Mouse (Mus musculus): Measurements from ENCODE around the gene Agpat4. TPM values are rescaled to one million over a fixed set of nuclear protein-coding genes. Genes with fewer than 3 reads are reported as not detected.
A peak's percentile ranks its signal among the peaks of the same experiment; 100 is the strongest.
"Not testable (repeated sequence)": the region's sequence is repeated elsewhere in the genome, so short reads cannot be mapped to it uniquely, and the experiment has no call there.

Gene Agpat4
- total and polyA plus RNA-seq, 3 experiments, result 13.1 to 85.2 (median 23.9) TPM

DNA sequence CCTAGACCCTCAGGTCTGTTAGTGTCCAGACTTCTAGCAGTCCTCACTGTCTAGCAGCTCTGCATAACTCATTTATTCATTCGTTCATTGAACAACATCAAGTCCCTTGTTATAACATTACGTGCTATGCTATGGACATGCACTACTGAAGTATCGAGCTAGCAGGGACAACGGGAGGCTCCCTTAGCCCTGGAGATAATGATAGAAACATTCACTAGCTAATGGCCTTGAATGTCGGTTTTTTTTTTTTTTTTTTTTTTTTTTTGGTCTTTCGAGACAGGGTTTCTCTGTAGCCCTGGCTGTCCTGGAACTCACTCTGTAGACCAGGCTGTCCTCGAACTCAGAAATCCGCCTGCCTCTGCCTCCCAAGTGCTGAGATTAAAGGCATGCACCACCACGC is 3.8 kb downstream of the Agpat4 start:
- DNase-seq, result not testable (repeated sequence)

DNA sequence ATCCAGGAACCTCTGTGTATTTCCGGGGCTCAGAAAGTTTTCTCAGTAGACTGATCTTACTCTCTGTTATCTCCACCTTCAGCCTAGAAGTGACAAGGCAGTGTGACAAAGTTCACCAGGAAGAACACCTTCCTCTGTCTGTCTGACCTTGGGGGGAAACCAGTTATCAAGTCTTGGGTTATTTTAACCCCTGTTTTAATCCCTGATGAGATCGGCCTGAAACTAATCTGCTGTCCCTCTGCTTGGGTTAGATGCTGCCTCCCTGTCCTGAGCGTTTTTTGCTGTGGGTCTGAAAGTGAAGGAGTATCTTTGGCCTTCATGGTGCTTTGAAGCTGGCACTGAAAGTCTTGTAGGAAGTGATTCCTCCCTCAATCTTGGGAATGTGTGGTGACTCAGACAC is 4.7 kb downstream of the Agpat4 start:
- DNase-seq, result peak; percentile 30

GRCm38 (mm10) chr17:12127056-12127455 is 8.6 kb downstream of the Agpat4 start:
- no peak for DNase-seq

- DNase-seq, result peak; percentile 36
Observed at GRCm38 (mm10) chr17:12128976-12129375, 10.5 kb downstream of the Agpat4 start.

DNA sequence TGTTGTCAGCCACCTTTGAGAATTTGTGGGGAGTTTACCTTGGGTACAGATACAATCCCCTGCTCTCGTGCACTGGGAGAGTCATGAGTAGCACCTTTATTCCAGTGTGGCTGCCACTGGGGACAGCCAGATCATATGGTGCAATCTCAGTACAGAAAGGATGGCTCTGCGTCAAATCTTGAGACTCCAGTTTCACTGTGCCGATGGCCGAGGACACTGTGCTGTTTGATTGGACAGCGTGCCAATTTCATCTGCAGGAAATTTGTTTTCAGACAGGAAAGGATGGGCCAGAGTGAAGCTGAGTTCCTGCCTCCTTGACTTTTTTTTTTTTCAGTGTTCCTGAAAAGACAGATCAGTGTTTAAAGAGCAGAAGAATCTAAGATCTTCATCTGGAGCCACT is 12.7 kb downstream of the Agpat4 start:
- DNase-seq, result peak; percentile 38

DNA sequence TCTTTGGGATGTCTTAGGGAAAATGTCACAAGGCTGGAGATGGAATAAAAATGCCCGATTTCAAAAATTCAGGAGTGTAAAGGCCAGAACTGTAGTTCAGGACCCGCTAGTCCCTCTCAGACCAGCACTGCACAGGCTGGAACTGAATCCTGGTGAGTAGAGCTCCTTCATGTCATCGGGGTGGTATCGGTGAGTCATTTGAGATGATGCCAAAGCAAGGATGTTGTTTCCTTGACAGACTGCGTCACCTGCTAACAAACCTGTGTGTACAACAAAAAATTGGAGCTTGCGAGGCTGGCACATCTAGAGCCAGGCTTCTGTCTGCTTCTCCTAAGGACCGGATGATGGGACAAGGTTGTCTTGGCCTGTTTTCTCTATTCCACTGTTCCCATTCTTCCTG is 13.1 kb downstream of the Agpat4 start:
- peak; percentile 55 for DNase-seq

DNA sequence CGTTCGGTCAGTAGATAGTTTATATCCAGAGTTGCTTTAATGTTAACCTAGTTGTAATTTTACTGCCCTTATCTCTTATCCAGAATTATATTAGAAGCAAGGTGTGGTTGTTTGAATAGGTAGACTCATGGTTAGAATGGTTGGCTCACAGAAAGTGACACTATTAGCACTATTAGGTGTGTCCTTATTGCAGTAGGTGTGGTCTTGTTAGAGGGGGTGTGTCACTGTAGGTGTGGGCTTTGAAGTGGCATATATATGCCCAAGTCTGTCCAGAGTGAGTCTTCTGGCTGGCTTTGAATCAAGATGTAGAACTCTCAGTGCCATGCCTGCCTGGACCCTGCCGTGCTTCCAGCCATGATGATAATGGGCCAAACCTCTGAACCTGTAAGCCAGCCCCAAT is 14.4 kb downstream of the Agpat4 start:
- no peak for DNase-seq

DNA sequence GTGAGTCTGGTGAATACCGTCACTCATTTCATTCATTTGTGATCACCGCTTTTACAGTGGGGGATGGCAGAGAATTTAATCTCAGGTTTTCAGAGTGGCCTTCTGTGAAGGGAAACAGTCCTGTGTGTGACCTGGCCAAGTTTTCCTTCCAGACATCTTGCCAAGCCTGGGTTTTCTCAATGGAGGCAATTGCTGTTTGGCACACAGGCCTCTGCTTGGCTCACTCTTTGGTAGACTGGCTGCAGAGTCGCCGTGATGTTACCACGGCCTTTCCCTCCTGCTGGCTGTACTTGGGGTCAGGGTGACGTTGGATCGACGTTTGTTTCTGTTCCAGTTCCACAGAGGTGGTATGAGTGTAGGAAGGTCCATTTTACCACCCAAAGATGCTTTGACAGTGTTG is 15.5 kb downstream of the Agpat4 start:
- peak; percentile 37 for DNase-seq

GRCm38 (mm10) chr17:12134975-12135633 is 16.6 kb downstream of the Agpat4 start:
- DNase-seq, result no peak

DNA sequence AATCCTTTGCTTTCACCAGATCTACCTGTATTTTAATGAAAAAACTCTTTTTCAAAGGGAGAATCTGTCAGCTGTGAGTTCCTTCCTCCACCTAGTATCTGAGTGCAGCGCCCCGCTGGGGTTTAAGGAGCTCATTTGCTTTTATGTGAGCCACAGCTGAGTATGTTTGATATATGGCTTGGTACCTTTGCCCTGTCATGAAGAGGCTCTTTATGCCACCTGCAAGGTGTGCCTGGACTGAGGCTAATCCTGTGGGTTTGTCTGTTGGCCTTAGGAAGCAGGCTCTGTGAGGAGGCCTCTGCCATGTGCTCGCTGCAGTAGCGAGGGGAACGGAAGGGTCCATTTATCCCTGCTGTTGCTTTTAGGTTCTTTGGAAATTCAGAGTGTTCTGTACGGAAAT is 19.9 kb downstream of the Agpat4 start:
- no peak for DNase-seq

DNA sequence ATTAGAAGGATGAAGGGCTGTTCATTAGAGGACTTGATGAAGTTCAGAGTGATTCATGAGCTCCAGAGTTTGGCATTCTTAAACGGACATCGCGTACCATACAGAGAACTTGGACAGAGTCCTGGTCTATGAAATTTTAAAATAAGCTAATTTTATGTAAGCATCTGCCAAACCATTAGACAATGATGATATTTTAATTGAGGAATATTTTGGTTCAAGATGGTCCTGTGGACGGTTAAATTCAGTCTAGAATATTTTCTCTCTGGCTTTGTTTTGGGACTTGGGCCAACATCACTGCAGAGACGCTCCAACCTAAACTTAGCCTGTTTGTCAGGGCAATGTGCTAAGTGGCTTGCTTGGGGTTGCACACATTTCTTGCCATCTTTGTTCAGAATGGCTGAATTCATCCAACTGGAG is 25.5 kb downstream of the Agpat4 start:
- DNase-seq, result no peak

DNA sequence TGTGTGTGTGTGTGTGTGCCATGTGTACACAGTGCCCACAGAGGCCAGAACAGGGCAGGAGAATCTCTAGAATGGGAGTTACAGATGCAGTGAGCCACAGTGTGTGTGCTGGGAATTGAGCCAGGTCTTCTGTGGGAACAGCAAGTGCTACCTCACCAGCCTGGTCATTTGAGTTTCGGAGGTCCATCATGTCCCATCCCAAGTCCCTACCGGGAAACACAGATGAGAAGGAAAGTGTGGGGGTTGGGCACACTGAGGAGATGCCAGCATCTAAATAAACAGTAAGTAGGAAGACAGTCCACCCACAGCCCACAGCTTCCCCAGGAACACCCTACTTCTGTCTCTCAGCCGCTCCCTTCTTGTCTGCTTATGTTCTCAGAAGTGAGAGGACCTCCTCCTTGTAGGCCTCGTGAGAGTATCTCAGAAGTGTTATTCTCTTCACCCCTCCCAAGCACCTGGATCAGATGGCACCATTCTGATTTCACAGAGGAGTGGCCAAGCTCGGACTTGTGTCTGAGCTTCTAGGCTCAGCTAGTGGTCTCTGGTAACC is 27.7 kb downstream of the Agpat4 start:
- no peak for DNase-seq

DNA sequence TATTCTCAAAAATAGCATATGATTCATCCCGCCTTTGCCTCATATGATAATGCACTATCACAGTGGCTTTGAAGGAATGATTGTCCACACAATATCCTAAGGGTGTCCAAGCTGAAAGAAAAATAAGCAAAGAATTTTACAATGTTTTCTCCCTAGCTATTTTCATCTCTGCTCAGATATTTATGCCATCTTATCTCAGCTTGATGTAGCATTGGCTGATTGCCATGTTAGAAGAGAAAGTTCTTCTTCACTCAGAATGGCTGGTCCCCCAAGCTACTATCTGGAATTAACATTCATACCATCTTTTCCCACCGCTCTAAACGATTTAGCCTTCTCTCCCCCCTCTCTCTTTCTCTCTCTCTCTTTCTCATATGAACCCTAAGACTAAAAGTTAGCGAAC is 29.3 kb downstream of the Agpat4 start:
- DNase-seq, result no peak

- DNase-seq, result no peak
Observed at GRCm38 (mm10) chr17:12149232-12149861, 30.8 kb downstream of the Agpat4 start.

DNA sequence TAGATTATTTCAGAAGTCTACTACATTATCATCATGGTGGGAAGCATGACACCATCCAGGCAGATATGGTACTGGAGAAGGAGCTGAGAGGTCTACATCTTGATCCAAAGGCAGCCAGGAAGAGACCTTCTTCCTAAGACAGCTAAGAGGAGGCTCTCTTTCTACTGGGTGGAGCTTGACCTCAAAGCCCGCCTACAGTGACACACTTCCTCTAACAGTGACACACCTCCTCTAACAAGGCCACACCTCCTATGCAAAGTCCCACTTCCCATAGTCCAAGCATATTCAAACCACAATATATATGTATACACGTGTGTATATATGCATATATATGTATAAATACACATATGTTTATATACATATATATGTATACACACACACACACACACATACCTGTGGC is 32.5 kb downstream of the Agpat4 start:
- no peak for DNase-seq

- no peak for DNase-seq
Observed at GRCm38 (mm10) chr17:12154260-12154659, 35.8 kb downstream of the Agpat4 start.

GRCm38 (mm10) chr17:12155236-12155635 is 36.7 kb downstream of the Agpat4 start:
- no peak for DNase-seq

DNA sequence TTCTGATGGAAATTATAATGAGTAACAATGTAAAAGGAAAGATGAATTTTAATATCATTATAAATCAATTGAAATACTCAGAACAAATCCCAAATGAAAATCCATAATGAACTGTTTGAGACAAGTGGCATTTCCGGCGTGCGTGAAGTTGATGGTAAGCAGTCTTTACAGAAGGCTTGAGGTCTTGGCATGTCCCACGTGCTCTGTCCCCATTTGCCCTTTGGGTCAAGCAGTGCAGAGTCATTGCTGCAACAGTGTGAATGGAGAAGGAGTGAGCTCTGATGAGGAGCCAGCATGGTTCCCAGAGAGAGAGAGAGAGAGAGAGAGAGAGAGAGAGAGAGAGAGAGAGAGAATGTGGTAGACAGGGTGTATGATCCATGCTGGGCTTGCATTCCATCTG is 37.4 kb downstream of the Agpat4 start:
- DNase-seq, result no peak

DNA sequence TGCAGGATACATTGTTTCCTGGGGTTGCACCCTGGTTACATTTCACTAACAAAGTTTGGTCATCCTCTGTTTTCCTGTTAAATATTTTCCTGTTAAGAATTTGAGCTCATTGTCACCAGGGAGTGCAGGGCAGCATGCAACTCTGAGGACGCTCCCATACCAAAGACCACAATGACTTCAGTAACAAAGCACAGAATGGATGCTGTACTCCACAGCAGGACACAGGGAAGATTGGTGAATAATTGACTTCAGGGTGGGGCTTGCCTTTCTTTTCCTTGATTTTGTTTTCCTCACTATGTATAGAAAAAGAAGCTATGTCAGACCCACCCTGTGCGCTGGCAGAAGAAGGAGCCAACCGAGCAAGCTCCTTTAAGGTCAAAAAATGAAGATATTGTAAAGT is 38.2 kb downstream of the Agpat4 start:
- no peak for DNase-seq

DNA sequence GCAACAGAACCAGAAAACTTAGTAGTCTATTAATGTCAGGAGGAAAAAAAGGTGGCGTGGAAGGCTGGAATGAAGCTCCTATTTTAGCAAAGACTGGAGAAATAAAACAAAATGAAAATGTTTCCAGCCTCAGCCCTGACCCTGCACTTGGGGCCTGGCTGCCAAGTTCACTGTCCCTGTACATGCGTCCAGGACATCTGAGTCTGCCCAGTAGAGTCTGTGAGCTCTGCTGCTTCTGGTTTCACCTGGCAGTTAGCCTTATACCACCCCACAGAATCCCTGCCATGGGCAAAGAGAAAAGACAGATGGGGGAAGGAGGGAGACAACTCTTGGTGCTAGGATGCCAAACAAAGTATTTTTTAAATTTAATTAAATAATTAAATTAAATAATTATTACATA is 38.7 kb downstream of the Agpat4 start:
- DNase-seq, result no peak

GRCm38 (mm10) chr17:12159187-12160060 is 40.9 kb downstream of the Agpat4 start:
- DNase-seq, result no peak

- no peak for DNase-seq
Observed at GRCm38 (mm10) chr17:12160061-12160421, 41.5 kb downstream of the Agpat4 start.

GRCm38 (mm10) chr17:12160540-12160939 is 42.0 kb downstream of the Agpat4 start:
- DNase-seq, result no peak
